Mouse (Mus musculus) c-Kit-positive CD71-positive TER-119-negative erythroid progenitor cells, embryonic 14.5 days (primary cell): ENCODE measurements around the gene Casp3.
A peak's percentile ranks its signal among the peaks of the same experiment; 100 is the strongest.
"Not testable (repeated sequence)": the region's sequence is repeated elsewhere in the genome, so short reads cannot be mapped to it uniquely, and the experiment has no call there.

Experiments used
- DNase-seq: peaks from one replicate; pipeline ENCODE4 v3.0.0-alpha.2; 2013; ENCODE audit warnings: low read depth

Gene Casp3

DNA sequence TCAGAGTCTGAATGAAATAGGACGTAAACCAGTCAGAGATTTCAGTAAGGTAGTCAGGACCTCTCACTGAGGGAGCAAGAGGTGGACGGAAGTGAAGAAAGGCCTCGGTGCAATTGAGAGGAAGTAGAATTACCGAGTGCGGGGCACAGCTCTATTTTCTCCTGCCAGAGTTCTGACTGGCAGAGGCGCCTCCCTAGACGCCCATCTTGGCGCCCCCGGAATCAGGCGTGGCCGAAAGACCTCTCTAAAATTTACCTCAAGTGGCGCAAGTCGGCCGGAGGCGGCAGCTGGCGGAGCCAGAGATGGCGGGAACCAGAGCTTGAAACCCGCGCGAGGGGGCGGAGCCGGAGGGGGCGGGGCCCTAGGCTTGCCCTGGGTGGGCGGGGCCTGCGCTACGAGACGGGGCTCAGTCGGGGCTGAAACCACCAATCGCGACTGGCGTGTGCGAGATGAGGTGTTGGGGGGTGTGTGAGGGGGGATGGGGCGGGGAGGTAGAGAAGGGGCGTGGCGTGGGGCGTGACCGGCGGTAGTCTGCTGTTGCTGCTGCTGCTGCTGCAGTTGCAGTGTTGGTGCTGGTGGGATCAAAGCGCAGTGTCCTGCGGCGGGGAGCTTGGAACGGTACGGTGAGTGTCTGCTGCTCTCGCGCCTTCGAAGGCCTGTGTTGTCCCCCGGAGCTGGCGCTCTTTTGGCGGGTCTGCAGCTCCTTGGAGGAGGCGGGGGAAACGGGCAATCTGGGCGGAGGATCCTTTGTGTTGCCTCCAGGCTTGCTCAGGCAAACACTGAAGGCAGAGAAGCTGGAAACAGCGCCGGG lies at the start of gene Casp3, which contains the start of gene Primpol:
Gene Casp3, plus strand, starts transcription at position 413 of the 811 bp plus-strand sequence.
Gene Primpol, minus strand, starts transcription at position 334 of the 811 bp plus-strand sequence.
- DNase-seq = peak; percentile 94

DNA sequence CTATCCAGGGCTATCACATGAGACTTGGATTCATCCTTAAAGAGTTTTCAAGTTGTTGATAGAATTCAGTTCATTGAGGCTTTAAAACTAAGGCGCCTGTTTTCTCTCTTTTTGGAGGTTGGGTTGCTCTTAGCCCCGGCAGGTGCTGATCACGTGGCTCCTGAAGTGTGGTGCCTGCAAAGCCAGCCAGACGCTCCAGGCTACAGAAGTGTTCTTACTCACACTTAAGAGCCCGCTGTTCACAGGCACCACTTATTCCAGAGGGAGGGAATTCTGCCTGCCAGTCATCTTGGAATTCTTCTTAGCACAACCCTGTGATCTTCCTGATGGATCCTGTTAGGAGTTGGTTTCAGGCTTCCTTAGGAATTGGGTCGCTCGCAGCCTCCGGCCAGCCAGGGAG lies 49.1 kb upstream of the Casp3 start:
- DNase-seq = no peak

DNA sequence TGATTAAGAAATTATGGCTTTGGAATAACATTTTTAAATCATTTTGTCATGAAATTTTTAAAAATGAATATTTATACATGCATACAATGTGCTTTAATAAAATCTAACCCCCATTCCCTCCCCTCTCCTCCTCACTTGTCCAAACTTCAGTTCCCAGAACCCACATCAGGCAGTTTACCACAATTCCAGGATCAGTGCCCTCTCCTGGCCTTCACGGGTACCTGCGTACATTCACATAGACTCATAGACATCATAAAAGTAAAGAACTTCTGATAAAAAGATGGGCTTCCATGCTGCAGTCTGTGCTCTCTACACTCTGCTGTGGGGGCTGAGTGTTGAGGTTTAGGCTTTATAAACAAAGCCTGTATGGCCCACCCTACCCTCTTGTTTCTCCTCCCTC lies 48.1 kb upstream of the Casp3 start:
- DNase-seq = no peak

DNA sequence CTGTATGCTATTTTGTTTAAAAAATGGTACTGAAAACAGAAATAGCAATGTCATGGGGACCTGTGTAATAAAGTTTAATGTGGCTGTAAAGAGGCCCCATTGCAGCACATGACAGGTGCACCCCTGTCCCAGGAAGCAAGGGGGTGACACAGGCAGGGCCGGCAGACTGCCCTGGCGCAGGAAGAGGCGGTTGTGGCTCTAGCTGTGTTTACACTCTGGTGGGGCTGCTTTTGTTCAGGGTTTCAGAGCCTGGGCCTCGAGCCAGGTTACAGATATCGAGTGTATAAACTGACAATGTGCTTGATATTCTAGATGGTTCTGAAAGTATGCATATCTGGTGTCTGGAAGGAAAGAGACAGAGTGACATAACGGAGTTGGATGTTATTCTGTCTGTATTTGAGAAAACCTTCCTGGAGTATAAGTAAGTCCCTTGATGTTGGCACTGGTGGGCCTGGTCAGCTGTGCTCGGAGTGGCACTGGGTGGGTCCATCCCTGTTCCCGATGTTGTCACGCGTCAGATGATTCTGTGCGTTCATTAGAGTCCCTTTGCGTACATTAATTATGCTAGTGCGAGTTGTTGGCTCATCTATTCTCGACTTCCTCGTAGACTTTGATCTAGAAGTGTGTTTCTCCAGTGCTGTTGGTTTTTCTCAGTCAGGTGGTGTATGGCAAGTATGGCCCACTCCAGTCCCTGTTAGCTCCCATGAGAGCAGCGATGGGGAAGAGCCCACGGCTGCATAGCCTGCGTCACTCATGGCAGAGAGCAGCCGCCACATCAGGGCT lies 47.2 kb upstream of the Casp3 start:
- no peak for DNase-seq

DNA sequence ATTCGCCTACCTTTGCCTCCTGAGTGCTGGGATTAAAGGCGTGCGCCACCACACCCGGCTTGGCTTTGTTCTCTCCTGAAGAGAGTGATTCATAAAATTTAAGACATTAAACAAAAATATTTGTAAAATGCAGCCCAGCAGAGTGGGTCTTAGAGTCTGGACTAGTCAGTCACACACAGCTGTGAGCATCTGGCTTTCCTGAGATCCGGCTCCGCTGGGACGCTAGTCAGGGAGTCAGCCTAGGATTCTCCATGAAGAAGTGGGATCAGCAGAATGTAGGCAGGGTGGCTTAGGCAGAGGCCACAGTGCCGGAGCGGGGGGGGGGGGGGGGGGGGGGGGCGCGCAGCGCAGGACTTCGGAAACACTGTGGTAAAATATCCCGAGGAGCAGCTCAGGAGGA lies 46.4 kb upstream of the Casp3 start:
- no peak for DNase-seq

DNA sequence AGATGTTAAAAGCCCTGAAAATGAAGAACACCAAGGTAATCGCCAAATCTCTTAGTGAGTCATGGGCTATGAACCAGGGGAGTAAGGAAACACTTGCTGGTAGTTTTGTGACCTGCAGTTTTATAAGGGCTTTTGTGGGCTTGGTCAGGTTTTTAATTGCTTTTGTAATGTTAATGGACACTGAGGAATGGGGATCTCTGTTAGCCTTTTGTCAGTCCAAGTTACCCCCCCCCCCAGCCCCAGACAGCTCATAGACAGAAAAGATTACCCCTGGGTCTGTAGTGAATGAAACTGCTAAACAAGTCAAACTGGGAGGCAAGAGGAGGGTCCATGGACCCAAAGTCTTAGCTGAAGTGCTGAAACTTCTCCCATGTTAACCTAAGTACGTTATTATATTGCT lies 43.6 kb upstream of the Casp3 start:
- DNase-seq = no peak

DNA sequence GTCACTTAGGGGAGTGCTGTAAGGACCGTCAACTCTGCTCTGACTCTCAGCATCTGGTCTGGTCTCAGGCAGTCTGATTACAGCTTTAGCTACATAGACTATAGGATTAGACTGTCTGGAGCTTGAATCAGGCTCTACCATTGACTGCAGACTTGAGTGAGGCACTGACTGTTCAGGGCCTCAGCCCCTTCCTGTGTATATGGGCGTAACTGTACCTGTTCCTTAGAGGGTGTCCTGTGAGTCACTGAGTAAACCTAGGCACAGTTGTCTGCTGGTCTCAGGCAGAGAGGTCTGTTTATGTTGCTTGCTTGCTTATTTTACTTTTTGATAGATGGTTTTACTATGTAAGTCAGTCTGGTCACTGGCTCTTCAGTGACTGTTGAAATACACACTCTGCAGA lies 43.1 kb upstream of the Casp3 start:
- no peak for DNase-seq

DNA sequence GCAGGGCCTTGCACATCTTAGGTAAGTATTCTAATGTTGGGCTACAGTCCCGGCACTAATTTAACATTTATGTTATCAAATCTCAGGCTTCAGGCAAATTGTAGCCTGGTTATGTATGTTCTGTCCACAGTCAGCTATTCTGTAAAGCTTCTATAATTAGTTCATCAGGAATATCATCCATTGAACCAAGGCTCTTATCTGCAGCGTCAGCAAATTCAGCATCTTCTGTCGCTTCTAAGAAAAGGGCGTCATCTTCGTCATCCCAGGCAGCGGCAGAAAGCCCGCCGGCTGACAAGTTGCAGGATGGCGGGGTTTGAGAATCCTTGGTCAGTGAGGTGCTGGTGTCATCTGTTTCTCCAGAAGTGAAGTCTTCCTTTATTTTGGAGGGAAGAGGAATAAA lies 38.3 kb upstream of the Casp3 start:
- DNase-seq = no peak

DNA sequence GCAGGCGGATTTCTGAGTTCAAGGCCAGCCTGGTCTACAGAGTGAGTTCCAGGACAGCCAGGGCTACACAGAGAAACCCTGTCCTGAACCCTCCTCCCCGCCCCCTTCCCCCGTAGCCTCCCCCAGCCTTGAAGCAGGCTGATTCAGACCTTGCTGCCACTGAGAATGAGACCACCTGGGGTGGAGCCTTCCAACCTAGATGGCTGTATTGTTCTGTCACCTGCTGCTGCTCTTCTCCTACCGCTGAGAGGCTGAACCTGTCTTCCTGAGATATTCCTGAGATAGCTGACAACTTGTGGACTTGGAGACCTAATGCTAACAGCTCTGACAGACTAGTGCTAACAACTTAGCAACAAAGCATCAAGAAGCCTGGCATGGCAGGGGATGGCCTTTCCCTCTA lies 32.8 kb upstream of the Casp3 start:
- DNase-seq = not testable (repeated sequence)

DNA sequence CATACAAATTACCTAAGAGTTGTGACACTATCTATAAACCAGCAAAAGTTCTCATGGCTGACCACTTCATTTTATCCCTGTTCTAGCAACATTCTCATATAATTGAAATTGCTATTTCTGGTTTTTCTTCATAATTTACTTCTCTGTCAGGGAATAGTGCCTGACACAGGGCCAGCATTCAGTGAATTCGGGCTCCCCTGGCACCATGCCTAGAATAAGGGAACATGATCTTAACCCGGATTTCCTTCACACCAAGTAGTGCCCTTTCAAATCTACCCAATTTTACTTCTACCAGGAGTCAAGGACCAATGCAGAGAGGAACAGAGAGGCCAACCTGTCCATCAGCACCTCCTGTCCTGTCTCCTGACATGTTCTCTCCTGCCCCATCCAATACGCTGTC lies 31.5 kb upstream of the Casp3 start:
- DNase-seq = no peak

DNA sequence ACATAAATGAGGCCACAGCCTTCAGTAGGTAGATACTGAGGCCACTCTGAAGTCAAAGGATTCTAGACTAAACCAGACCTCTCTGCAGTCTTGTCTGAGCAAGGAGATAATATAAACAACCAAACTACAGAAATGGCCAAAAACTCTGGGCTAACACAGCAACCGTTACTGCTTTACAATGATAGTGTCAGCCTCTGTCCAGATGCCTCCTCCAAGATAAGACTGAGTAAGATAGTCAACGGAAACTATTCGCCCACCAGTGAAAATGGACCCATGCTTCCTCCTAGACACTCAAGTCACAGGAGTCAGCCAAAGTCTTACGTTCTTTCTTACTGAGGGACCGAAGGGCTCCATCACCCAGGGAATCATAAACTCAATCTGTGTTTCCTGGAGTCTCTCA lies 29.2 kb upstream of the Casp3 start:
- DNase-seq = peak; percentile 64

DNA sequence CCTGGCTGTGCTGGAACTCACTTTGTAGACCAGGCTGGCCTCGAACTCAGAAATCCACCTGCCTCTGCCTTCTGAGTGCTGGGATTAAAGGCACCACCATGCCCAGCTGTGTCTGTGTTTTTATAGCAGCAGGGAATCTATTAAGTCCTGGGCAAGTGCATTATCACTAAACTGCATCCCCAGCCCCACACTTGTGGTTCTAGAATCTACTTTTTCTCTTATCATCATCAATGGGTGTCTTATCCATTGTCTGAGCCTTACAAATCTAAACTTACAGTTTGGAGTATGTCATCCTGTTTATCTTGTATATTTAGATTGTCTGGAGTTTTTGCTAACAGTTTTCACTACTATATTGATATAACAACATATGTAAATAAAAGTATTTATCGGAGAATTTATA lies 28.4 kb upstream of the Casp3 start:
- DNase-seq = no peak

DNA sequence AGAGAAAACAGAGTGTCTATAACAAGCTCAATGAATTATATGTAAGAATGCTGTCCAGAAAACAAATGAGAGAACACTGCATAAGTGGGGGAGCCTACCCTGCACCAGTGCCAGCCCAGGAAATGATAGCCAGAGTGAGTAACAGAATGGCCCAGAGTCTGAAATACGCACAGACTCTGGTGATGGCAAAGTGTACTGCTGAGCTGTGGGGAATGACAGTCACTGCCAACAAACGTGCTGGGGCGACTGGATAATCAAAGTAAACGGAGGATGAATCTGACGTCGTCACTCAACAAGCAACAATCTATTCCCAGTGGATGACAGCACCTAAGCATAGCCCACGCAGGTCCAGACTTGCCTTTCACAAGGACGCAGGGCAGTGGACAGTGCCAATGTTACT lies 24.0 kb upstream of the Casp3 start:
- DNase-seq = no peak

DNA sequence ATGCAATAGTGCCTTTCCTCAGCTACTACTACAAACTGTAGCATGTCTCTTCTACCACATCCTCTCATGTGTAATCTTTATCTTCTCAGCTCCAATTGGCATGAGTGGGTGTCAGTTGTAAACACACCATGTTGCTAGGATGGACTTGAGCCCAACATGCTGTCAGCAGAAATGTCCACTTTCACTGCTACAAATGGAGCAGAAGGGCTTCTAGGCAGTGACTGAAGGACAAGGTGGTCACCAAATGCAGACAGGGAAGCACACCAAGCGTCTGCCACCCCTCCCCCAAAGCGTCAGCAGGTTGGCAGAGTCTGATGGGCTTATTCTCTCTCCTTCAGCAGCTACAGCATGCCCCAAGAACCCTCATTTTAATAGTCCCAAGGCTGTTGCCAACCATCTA lies 23.3 kb upstream of the Casp3 start:
- no peak for DNase-seq

DNA sequence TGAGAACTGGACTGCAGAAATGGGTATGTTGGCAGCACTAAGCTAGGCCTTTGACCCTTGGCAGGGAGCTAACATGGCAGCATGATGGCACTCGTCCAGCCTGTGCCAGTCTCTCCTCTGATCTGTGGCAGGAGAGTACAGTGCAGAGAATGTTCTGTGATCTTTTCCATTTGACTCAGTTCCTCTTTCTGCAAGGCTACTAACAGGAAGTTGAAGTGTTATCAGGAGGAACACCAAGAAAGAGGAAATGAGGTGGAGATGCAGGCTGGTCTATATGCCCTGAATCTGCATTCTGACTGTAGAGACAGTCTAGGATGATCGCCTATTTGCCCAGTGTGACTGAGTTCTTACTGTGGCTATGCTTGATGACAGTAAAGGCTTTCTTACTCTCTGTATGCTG lies 21.5 kb upstream of the Casp3 start:
- no peak for DNase-seq

DNA sequence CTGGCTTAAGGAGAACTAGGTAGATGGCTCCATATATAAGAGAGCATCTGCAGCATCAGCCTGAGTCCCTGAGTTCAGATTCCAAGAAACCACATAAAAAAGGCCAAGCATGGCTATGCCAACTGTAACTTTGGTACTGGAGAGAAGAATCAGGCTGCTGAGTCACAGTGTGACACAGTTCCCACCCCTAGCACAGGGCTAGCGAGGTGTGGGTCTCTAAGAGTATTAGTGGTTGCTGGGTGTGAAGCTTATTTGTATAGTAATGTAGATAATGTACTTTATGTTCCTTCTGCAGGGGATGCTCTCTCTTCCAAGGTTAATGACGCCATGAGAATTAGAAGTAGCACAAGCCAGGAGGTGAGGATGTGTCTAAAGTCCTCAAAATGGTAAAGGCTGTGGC lies 20.6 kb upstream of the Casp3 start:
- no peak for DNase-seq

DNA sequence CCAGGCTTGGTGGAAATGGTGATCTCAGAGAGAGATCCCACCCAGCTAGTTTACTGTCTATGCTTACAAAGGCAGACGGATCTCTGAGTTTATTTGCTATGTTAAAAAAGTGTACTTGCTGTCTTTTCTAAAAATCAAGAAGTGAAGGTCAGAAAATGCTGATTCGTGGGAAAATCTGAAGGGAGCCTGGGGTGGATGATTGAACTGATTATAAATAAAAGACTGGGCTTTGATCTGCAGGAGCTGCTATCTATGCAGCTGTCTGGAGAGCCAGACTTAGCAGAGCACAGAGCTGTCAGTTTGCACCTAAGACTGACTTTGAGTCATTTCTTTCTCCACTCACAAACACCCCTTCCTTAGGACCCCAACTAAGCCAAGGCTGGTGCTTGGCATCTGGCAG lies 19.7 kb upstream of the Casp3 start:
- no peak for DNase-seq

DNA sequence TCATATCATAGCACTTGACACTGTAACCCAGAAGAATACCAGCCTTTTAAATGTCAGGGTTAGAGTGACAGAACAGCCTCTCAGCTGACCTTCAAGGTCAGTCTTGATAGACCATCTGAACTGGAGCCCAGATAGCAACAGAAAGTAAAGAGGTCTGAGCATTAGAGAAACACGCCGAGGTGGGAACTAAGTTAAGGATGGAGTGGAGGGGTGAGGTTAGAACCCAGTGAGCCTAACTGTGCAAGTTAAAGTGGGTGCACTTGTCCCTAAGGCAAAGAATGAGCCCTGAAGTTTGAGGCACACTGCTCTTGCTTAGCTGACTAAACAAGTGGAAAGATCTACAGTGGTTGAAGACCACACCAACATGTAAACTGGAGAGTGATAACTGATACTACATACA lies 19.0 kb upstream of the Casp3 start:
- DNase-seq = no peak

DNA sequence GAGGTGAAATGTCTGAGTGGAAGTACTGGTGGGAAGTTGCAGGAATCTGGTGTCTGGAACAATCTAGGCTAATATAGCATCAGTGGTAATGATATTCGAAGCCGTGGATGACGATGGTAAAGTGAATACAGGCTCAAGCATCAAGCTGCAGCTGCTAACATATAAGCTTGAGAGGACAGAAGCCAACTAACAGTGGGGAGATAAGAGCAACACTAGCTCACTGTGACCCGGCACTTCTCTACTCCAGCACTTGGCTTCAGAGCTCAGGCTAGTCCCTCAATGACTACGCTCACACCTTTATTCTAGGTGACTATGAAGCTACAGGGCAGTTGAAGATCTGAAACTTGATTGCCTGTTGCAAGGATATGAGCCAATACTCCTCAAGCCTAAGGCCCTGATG lies 18.3 kb upstream of the Casp3 start:
- DNase-seq = no peak

DNA sequence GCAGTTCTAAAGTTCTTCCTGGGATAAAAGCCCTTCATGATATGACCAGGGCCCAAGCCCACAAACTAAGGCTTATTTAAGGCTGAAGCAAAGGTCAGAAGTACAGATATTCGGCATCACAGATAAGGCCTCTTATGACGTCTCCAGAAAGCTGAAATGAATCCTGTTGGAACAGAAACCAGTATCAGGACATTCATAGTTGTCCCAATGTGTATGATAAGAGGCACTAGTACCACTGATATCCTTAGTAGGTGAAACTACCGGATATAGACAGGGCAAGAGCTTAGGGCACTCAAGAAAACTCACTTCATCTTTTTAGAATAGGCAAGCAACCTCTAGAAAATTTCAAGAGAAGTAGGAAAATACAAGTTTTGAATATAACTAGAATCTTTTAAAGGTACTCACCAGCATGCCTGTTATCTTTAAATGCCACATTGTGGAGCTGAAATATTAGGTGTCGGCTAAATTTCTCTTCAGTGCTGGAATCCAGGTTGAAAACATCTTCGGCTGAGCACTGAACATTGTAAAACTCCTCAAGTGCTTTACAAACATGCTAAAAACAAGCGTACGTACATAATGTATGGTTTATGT lies 17.7 kb upstream of the Casp3 start:
- DNase-seq = peak; percentile 33

DNA sequence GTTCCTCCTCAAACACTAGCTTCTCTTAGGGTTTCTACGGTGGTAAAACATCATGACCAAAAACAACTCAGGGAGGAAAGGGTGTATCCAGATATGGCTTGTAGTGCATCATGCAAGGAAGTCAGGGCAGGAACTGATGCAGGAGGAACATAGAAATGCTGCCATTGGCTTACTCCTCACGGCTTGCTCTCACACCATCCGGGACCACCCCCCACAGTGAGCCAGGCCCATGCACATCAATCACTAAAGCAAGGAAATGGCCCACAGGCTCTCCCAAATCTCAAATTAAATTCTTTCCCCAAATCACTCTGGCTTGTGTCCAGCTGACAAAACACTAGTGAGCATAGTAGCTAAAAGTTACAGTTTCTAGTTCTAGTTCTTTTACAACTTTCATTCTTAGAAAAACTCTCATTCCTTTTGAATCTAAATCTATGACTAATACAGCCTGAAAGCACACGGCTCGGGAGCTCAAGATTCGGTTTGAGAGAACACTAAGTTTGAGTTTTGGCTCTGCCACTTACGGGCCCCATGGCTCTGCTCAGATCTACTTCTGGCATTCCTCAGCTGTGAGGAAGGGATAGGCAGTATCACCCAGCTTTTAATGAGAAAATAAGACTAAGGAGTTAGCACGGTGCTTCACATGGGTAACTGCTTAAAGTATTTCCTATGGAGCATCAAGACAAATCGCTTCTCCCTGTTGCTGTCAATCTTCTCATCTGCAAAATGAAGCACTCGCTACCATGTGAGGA lies 16.0 kb upstream of the Casp3 start:
- DNase-seq = no peak

DNA sequence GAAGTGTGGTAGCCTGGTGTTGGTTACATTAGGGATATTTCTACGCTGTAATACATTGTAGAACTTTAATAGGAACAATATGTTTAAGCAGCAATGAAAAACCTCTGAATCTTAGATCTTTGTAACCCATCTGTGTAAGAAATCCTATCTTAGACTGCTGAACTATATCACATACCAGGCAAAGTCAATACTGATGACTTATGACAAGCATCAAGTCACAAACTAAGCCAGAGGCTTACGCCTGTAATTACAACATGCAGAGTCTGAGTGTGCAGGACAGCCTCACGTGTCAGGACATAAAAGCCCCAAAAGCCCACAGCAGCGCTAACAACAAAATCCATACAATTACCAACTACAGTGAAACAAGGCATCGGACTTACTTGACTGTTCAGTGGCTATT lies 13.5 kb upstream of the Casp3 start:
- no peak for DNase-seq
